Mouse (Mus musculus): ENCODE data around the gene Rps21.
"Not testable (repeated sequence)": the region's sequence is repeated elsewhere in the genome, so short reads cannot be mapped to it uniquely, and the experiment has no call there.

Rps21 gene

DNA sequence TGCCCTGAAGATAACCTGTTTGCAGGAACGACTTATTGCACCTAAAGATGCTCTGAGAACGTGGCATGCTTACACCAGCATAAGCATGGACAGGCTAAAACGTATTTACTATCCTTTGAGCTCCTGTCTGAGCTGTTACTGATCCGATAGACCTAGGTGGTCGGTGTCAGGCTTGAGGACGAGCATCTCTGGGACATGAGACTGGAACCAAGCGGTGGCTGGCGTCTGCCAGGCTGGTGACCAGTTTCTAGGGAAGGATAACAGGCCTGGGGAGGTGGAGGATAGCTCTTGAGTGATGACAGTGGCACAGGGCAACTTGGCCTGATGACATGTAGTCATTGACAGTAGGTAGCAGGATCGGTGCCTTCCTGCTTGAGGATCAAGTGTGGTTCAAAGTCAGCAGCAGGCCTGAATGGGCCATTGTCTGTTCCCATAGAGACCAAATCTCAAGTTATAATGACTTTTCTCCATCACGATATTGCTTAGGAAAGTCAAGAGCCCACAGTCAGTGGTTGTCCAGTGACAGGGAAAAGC is 1.8 kb downstream of the Rps21 start:
- DNase-seq (ENCODE audit: low spot score in 2 of 2): not testable (repeated sequence)

- not testable (repeated sequence) for DNase-seq (ENCODE audit: low spot score in 2 of 2)
These were observed 2.8 kb downstream of the Rps21 start for GRCm38 (mm10) chr2:180259826-180260609.

- no peak for DNase-seq (ENCODE audit: low spot score in 2 of 2)
These were observed 3.7 kb downstream of the Rps21 start for GRCm38 (mm10) chr2:180260610-180261480.

DNA sequence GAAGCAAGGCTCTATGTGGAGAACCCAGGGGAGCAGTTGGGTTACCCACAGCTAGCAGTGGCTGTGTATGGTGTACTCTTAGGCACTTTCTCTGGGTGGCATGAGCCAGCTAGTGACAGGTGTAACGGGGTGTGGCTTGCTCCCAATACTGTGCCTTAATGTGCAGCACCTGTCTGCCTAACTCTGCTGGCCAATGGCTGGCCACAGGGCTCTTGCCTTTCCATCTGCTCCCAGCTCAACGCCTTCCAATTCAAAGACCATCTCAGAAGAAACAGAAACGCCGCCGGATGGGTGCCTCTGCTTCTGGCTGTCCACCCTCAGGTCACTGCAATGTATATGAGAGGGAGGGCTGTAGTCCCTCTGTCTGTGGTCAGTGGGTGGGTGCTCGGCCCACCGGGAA is 4.7 kb downstream of the Rps21 start:
- DNase-seq (ENCODE audit: low spot score in 2 of 2): no peak

DNA sequence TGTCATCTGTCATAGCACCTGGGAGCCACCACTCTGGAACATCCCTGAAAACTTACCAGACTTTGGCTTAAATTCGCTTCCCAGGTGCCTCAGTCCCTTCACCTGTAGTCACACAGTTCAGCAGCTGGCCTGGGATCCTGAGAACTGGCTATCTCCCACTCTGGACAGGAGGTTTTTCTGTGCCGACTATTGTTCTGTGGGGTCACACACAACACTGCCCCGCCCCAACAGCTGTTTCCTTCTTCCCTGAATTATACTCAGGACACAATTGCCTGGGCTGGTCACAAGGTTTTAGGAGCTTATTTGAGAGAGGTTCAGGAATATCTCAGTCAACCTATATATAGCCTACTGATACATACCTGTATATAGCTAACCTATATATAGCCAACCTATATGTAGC is 5.3 kb downstream of the Rps21 start:
- no peak for DNase-seq (ENCODE audit: low spot score in 2 of 2)

- DNase-seq (ENCODE audit: low spot score in 2 of 2): no peak
These were observed 5.7 kb downstream of the Rps21 start for GRCm38 (mm10) chr2:180262891-180263290.

GRCm38 (mm10) chr2:180267955-180268354 is 10.8 kb downstream of the Rps21 start:
- no peak for DNase-seq (ENCODE audit: low spot score in 2 of 2)

GRCm38 (mm10) chr2:180269329-180269728 is 12.2 kb downstream of the Rps21 start:
- DNase-seq (ENCODE audit: low spot score in 2 of 2): no peak

- no peak for DNase-seq (ENCODE audit: low spot score in 2 of 2)
These were observed 13.5 kb downstream of the Rps21 start for GRCm38 (mm10) chr2:180270537-180271255.

- DNase-seq (ENCODE audit: low spot score in 2 of 2): no peak
These were observed 14.7 kb downstream of the Rps21 start for GRCm38 (mm10) chr2:180271804-180272395.

DNA sequence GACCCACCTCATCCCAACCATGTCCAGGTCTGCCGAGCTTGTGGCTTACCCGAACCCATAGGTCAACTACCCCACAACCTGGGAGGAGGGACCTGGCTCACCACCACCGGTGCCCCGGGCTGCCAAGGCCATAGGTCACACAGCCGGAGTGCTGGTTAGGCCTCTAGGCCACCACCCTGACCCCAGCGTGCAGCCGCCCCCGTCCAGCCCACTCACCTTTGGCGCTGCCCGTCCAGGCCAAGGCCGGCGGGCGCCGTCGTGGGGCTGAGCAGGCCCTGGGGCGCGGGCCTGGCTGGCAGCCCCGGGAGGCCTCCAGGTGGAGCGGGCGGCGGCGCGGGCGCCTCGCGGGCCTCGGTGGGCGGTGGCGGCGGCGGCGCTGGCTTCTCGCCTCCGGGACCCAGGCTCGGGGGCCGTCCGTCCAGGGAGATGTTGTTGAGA is 15.7 kb downstream of the Rps21 start:
- DNase-seq (ENCODE audit: low spot score in 2 of 2): peak in 1 of 2 experiments; percentile 19

DNA sequence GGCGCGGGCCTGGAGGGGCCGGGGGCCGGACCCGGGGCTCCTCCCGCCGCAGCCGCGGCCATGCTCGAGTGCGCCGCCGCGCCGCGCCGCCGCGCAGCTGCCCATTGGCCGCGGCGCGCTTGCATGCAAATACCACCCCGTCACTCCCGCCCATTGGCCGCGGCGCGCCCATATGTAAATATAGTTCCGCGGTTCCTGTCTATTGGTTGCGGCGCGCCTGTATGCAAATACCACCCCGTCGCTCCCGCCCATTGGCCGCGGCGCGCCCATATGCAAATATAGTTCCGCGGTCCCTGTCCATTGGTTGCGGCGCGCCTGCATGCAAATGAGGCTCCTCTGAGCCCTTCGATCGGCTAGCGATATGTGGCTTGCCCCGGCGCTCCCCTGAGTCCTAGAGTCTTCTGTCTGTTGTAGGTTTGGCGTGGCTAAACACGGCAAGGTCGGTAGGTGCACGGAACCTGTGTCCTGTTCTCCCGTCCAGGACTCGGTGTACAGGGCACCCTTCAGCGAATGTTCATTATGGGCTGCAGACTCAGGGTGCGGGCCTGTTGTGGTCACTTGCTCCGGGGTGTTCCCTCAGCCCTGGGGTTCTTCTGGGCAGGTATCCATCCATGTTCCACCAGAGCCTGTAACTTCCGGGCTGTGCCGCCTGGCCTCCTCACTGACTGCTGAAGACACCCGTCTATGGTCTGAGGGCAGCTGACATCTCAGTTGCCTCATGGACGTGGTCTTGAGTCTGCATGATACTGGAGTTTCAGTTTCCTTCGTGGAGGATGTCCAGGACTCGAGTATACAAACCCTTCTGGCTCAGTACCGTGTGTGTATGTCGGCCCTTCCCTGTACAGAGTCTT is 16.4 kb downstream of the Rps21 start, which contains the start of gene Cables2:
TSS of gene Cables2 (minus strand) at position 103 of the 851 bp plus-strand sequence.
- peak; percentile 80 to 94 for DNase-seq (ENCODE audit: low spot score in 2 of 2)

DNA sequence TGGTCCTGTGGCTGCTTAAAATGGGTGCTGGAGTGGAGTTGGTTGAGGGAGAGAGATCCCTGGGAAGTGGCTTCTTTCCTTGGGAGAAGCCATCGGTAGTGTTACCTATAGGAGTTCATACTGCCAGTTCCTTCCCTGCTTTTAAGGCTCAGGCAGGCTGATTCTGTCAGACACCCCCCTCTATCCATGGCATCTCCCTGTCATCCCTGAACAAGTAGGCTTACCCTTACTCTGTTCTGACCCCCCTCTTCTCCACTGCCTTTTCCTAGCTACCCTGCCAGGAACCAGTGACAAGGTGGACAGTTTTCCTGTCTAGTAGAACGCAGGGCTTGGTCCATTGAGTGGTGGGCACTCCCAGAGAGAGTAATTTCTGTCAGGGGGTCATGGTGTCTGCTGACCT is 17.3 kb downstream of the Rps21 start:
- DNase-seq (ENCODE audit: low spot score in 2 of 2): no peak

DNA sequence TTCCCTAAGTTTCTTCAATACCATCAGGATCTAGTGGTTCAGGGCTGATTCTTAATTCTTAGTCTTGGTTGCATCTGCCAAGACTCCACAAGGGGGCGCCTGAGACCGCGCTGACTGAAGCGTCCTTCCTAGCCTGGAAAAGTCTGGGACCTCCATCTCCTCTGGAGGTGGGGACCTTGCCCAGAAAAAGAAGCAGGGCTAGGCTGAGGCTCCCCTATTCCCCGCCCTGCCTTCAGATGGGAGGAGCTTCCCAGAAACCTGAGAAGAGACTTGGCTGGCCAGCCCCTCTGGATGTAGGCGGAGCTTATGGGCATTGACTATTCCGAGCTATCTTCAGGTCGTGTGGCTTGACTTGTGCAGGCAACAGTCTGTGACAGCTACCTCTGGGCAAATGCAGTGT is 18.7 kb downstream of the Rps21 start:
- peak; percentile 75 to 80 for DNase-seq (ENCODE audit: low spot score in 2 of 2)

- no peak for DNase-seq (ENCODE audit: low spot score in 2 of 2)
These were observed 19.2 kb downstream of the Rps21 start for GRCm38 (mm10) chr2:180276385-180276784.

DNA sequence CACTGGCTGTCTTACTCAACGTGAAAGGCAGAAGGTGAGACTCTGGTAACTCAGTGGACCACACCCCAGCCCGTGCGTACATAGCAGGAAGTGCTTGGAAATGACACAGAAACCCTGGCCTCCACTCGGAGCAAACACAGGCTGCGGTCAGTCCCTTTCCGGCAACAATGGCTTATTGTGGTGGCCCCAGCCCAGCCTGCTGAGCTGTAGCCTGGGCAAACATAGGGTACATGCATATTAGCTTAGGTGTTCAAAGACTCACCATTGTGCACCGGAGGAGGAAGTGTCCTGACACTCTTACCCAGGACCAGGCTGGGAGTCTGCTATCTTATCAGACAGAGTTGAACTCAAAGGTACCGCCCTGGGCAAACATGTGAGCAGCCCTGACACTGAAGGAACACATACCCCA is 19.7 kb downstream of the Rps21 start:
- DNase-seq (ENCODE audit: low spot score in 2 of 2): no peak

- no peak for DNase-seq (ENCODE audit: low spot score in 2 of 2)
These were observed 20.7 kb downstream of the Rps21 start for GRCm38 (mm10) chr2:180277773-180278320.

- no peak for DNase-seq (ENCODE audit: low spot score in 2 of 2)
These were observed 22.1 kb downstream of the Rps21 start for GRCm38 (mm10) chr2:180279321-180279720.

DNA sequence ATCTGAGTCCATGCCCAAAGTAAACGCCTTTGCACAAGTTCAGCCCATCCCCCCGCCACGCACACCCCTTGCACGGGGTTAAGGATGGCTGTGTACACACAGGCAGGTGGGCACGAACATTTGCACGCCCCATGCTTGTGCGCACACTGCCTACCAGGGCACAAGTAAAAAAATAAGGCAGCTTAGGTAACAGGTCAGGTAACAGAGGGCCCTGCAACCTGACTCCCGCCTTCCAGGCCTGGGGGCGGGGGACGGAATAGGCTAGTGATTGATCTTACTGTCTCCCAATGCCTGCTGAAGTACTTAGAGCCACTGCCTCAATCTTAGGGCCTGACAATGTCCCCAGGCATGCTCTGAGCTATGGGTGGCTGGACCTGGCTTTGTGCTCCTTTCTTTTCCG is 31.8 kb downstream of the Rps21 start:
- no peak for DNase-seq (ENCODE audit: low spot score in 2 of 2)

Measured in frontal cortex, postnatal 36 days (tissue).